Mouse (Mus musculus) midbrain, embryonic 13.5 days (tissue): ENCODE results near the gene Pla2g3. TPM values are rescaled to one million over a fixed set of nuclear protein-coding genes. Genes with fewer than 3 reads are reported as not detected.

Source experiments
- ATAC-seq: fragments of 200-750 bp; cut with Nextera tagmentation; 2 replicates; pipeline ENCODE4 v1.8.0; 2017; ENCODE audit warnings: mild to moderate bottlenecking, moderate TSS enrichment, moderate library complexity
- H3K27ac ChIP-seq: fragments of 300-500 bp; sonication (generic); 2 replicates; pipeline ENCODE4 v1.5.1; 2015; ENCODE audit warnings: inconsistent platforms, mild to moderate bottlenecking, moderate library complexity
- H3K27me3 ChIP-seq: fragments of 300-500 bp; sonication (generic); 2 replicates; pipeline ENCODE4 v1.6.1; 2015; ENCODE audit warnings: mild to moderate bottlenecking, inconsistent platforms
- H3K36me3 ChIP-seq: fragments of 300-500 bp; sonication (generic); 2 replicates; pipeline ENCODE4 v1.6.1; 2015; ENCODE audit warnings: mild to moderate bottlenecking, inconsistent platforms
- H3K4me1 ChIP-seq: fragments of 300-500 bp; sonication (generic); replicated peaks from 2 replicates; pipeline ENCODE4 v1.6.1; 2015; ENCODE audit warnings: inconsistent platforms
- H3K4me2 ChIP-seq: fragments of 300-500 bp; sonication (generic); replicated peaks from 2 replicates; pipeline ENCODE4 v1.6.1; 2015; ENCODE audit warnings: moderate library complexity, mild to moderate bottlenecking, inconsistent platforms
- H3K4me3 ChIP-seq: fragments of 300-500 bp; sonication (generic); replicated peaks from 2 replicates; pipeline ENCODE4 v1.5.1; 2015; ENCODE audit warnings: mild to moderate bottlenecking, inconsistent platforms
- H3K9ac ChIP-seq: fragments of 300-500 bp; sonication (generic); replicated peaks from 2 replicates; pipeline ENCODE4 v1.6.1; 2015; ENCODE audit warnings: mild to moderate bottlenecking, inconsistent platforms
- H3K9me3 ChIP-seq: fragments of 300-500 bp; sonication (generic); 2 replicates; pipeline ENCODE4 v1.6.1; 2016; ENCODE audit warnings: mild to moderate bottlenecking, inconsistent platforms
- WGBS: fragments of 180-500 bp; shearing (Covaris S2); methylation state at CpG from one replicate; pipeline ENCODE4 v1.1.7; 2015; 5-methylcytosine and 5-hydroxymethylcytosine counted together
- polyA plus RNA-seq: library from polyadenylated mRNA; unstranded; fragments of >200 nt; fragmentation: Nextera tagmentation; extraction: Ambion mirVana; gene quantifications from 2 replicates; pipeline ENCODE4 v1.2.1, GENCODE M21; 2015

The Pla2g3 gene
- polyA plus RNA-seq, 1 experiment from 2014 or later, result 0.52 TPM

- Histone ChIP-seq H3K27me3 (no peaks in the 10 kb centered on the region), H3K9ac (no peak overlapping the region), H3K4me1 (no peaks in the 10 kb centered on the region), H3K36me3 (peaks cover 33% of the 10 kb centered on the region), H3K4me2 (no peak overlapping the region), H3K9me3 (no peaks in the 10 kb centered on the region), H3K27ac (no peak overlapping the region), H3K4me3 (no peak overlapping the region)
- WGBS, result 82% methylated on average over 4 of the region's 4 CpGs
- no peak for ATAC-seq
Observed at GRCm38 (mm10) chr11:3525560-3525959, 37.5 kb downstream of the Pla2g3 start.

GRCm38 (mm10) chr11:3526207-3526606 lies 38.1 kb downstream of the Pla2g3 start:
- Histone ChIP-seq H3K9me3 (no peaks in the 10 kb centered on the region), H3K4me1 (no peaks in the 10 kb centered on the region), H3K27me3 (no peaks in the 10 kb centered on the region), H3K36me3 (peaks cover 39% of the 10 kb centered on the region), H3K4me3 (no peak overlapping the region), H3K9ac (no peak overlapping the region), H3K4me2 (no peak overlapping the region), H3K27ac (no peak overlapping the region)
- 77% methylated on average over 9 of the region's 9 CpGs for WGBS
- no peak for ATAC-seq

GRCm38 (mm10) chr11:3526979-3527738 lies 39.1 kb downstream of the Pla2g3 start:
- WGBS, result 93% methylated on average over 23 of the region's 24 CpGs
- no peak overlapping the region for H3K9ac ChIP-seq
- peaks cover 41% of the 10 kb centered on the region for H3K36me3 ChIP-seq

GRCm38 (mm10) chr11:3527766-3528165 lies 39.7 kb downstream of the Pla2g3 start:
- Histone ChIP-seq H3K27ac (no peak overlapping the region), H3K36me3 (peaks cover 41% of the 10 kb centered on the region), H3K4me2 (no peak overlapping the region), H3K27me3 (no peaks in the 10 kb centered on the region), H3K4me1 (no peaks in the 10 kb centered on the region), H3K9me3 (no peaks in the 10 kb centered on the region), H3K4me3 (no peak overlapping the region), H3K9ac (no peak overlapping the region)
- WGBS, result 73% methylated on average over 8 of the region's 8 CpGs
- no peak for ATAC-seq

More at GRCm38 (mm10) chr11:3526979-3527738, 39.1 kb downstream of the Pla2g3 start:
- Histone ChIP-seq H3K27ac (no peak overlapping the region), H3K4me3 (no peak overlapping the region), H3K4me1 (no peaks in the 10 kb centered on the region), H3K9me3 (no peaks in the 10 kb centered on the region), H3K4me2 (no peak overlapping the region), H3K27me3 (no peaks in the 10 kb centered on the region)
- ATAC-seq, result no peak

- WGBS, result 85% methylated on average over 6 of the region's 6 CpGs
- Histone ChIP-seq H3K9ac (no peak overlapping the region), H3K4me3 (no peak overlapping the region), H3K27me3 (no peaks in the 10 kb centered on the region), H3K4me2 (no peak overlapping the region), H3K36me3 (peaks cover 40% of the 10 kb centered on the region), H3K4me1 (no peaks in the 10 kb centered on the region), H3K9me3 (no peaks in the 10 kb centered on the region), H3K27ac (no peak overlapping the region)
- ATAC-seq, result no peak
Observed at GRCm38 (mm10) chr11:3528208-3528607, 40.1 kb downstream of the Pla2g3 start.

GRCm38 (mm10) chr11:3529476-3530252 lies 41.6 kb downstream of the Pla2g3 start:
- ATAC-seq, result no peak
- H3K27ac ChIP-seq, result no peak overlapping the region
- peaks cover 40% of the 10 kb centered on the region for H3K36me3 ChIP-seq
- no peaks in the 10 kb centered on the region for H3K4me1 ChIP-seq
- 85% methylated on average over 20 of the region's 20 CpGs for WGBS
- no peaks in the 10 kb centered on the region for H3K27me3 ChIP-seq
- H3K9ac ChIP-seq, result no peak overlapping the region
- no peaks in the 10 kb centered on the region for H3K9me3 ChIP-seq
- H3K4me3 ChIP-seq, result no peak overlapping the region
- H3K4me2 ChIP-seq, result no peak overlapping the region

GRCm38 (mm10) chr11:3530731-3531130 lies 42.6 kb downstream of the Pla2g3 start:
- Histone ChIP-seq H3K27ac (no peak overlapping the region), H3K9ac (no peak overlapping the region), H3K9me3 (no peaks in the 10 kb centered on the region), H3K4me3 (no peak overlapping the region), H3K4me1 (peaks cover 8% of the 10 kb centered on the region), H3K4me2 (no peak overlapping the region), H3K36me3 (peaks cover 35% of the 10 kb centered on the region), H3K27me3 (no peaks in the 10 kb centered on the region)
- no peak for ATAC-seq
- WGBS, result 93% methylated on average over 3 of the region's 3 CpGs

- Histone ChIP-seq H3K4me2 (no peak overlapping the region), H3K27me3 (no peaks in the 10 kb centered on the region), H3K9me3 (no peaks in the 10 kb centered on the region), H3K4me3 (no peak overlapping the region), H3K27ac (no peak overlapping the region), H3K36me3 (peaks cover 31% of the 10 kb centered on the region), H3K9ac (no peak overlapping the region), H3K4me1 (peaks cover 15% of the 10 kb centered on the region)
- 82% methylated on average over 6 of the region's 6 CpGs for WGBS
- no peak for ATAC-seq
Observed at GRCm38 (mm10) chr11:3531634-3532033, 43.5 kb downstream of the Pla2g3 start.

- no peak overlapping the region; the same call in 1 of the 2 replicates for H3K9ac ChIP-seq
- H3K4me1 ChIP-seq, result peaks cover 20% of the 10 kb centered on the region
- 95% methylated on average over 16 of the region's 16 CpGs for WGBS
- H3K36me3 ChIP-seq, result peaks cover 31% of the 10 kb centered on the region
- H3K4me2 ChIP-seq, result no peak overlapping the region
- H3K9me3 ChIP-seq, result no peaks in the 10 kb centered on the region
- no peaks in the 10 kb centered on the region for H3K27me3 ChIP-seq
- no peak overlapping the region for H3K4me3 ChIP-seq
- ATAC-seq, result no peak
- no peak overlapping the region for H3K27ac ChIP-seq
Observed at GRCm38 (mm10) chr11:3532101-3532931, 44.2 kb downstream of the Pla2g3 start.

- H3K27ac ChIP-seq, result no peak overlapping the region
Observed at GRCm38 (mm10) chr11:3533406-3533932, 45.4 kb downstream of the Pla2g3 start.

GRCm38 (mm10) chr11:3534956-3535355 lies 46.9 kb downstream of the Pla2g3 start:
- H3K4me1 ChIP-seq, result peaks cover 32% of the 10 kb centered on the region
- peak overlapping the region; percentile 95 for H3K4me2 ChIP-seq
- peak overlapping the region; percentile 75; the same call in 1 of the 2 replicates for H3K9ac ChIP-seq
- H3K36me3 ChIP-seq, result peaks cover 22% of the 10 kb centered on the region
- ATAC-seq, result peak; percentile 5; the same call in 1 of the 2 replicates
- peak overlapping the region; percentile 60; the same call in 1 of the 2 replicates for H3K4me3 ChIP-seq
- 0 out of 2 replicates have a peak overlapping the region, but pooled peaks have one; percentile 85 for H3K27ac ChIP-seq
- no peaks in the 10 kb centered on the region for H3K9me3 ChIP-seq
- WGBS, result 9% methylated on average over 8 of the region's 8 CpGs
- peaks cover 4% of the 10 kb centered on the region; the same call in 1 of the 2 replicates for H3K27me3 ChIP-seq

More at GRCm38 (mm10) chr11:3533406-3533932, 45.4 kb downstream of the Pla2g3 start:
- Histone ChIP-seq H3K4me2 (no peak overlapping the region), H3K36me3 (peaks cover 31% of the 10 kb centered on the region), H3K9me3 (no peaks in the 10 kb centered on the region), H3K4me3 (no peak overlapping the region), H3K9ac (0 out of 2 replicates have a peak overlapping the region, but pooled peaks have one; percentile 36), H3K4me1 (peaks cover 29% of the 10 kb centered on the region), H3K27me3 (peaks cover 4% of the 10 kb centered on the region; the same call in 1 of the 2 replicates)
- 90% methylated on average over 17 of the region's 17 CpGs for WGBS
- no peak for ATAC-seq
